Mouse (Mus musculus) embryonic stem cell, embryonic (primary cell): Measurements from ENCODE around the gene Gm3072.
"Not testable (repeated sequence)": the region's sequence is repeated elsewhere in the genome, so short reads cannot be mapped to it uniquely, and the experiment has no call there.

Source experiments
- CTCF ChIA-PET, 4 experiments: fragments of 300-600 bp in 2 of 4; fragments of 350-600 bp in 2 of 4; sonication (Branson Sonifier 250); formaldehyde crosslinking; loops; one replicate each; lab custom pipeline; 2022; ENCODE audit warnings: inconsistent platforms in 2 of 4; lab: Charles Lee
- POLR2A ChIA-PET, 4 experiments: fragments of 300-600 bp in 2 of 4; fragments of 350-600 bp in 2 of 4; sonication (Branson Sonifier 250); formaldehyde crosslinking; loops; one replicate each; lab custom pipeline; 2022; ENCODE audit warnings: antibody characterized with exemption in 4 of 4, inconsistent platforms in 1 of 4; lab: Charles Lee

Gm3072 gene

GRCm38 (mm10) chr14:41624512-41624911 lies at the start of gene Gm3072:
TSS of gene Gm3072 (minus strand) at chr14:41624612.
- POLR2A ChIA-PET, CTCF ChIA-PET: not testable (repeated sequence)

- POLR2A ChIA-PET, CTCF ChIA-PET: not testable (repeated sequence)
These were observed 23.8 kb upstream of the Gm3072 start for GRCm38 (mm10) chr14:41648176-41648575.

GRCm38 (mm10) chr14:41646387-41646786 lies 22.0 kb upstream of the Gm3072 start, which contains the start of gene Gm3676:
TSS of gene Gm3676 (minus strand) at chr14:41646487.
- POLR2A ChIA-PET, CTCF ChIA-PET: not testable (repeated sequence)

DNA sequence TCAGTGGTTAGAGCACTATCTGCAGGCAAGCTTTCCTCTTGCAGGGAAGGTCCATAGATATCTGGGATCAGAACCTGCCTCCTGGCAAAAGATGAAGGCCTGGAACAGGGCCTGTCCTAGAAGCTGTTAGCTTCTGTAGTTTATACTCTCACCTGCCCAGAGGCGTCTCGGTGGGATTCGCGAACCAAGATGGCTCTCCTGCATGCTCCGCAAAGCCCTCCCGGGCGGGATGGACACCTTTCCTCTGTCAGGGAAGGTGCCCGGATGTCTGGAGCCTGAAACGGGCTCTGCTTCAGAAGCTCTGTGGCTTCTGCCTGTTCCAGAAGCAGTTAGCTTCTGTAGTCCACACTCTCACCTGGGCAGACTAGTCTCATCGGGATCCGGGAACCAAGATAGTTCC lies 5.7 kb upstream of the Gm3072 start:
- CTCF ChIA-PET, POLR2A ChIA-PET: not testable (repeated sequence)

DNA sequence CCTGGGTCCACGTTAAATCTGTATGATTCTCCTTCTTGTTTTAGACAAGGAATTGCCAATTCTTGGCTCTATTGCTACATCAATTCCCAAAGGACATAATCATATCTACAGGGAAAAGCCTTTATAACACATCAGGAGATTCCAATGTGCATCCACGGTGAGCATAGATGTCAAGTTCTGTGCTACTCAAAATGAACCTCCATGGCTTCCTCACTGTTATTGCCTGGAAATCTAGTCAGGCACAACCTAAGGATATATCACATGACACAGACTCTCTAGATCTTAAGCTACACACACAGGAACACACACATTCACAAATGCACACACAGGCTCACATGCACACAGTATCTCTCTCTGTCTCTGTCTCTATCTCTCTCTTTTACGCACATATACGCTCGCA lies 1.9 kb downstream of the Gm3072 start:
- POLR2A ChIA-PET, CTCF ChIA-PET: not testable (repeated sequence)

DNA sequence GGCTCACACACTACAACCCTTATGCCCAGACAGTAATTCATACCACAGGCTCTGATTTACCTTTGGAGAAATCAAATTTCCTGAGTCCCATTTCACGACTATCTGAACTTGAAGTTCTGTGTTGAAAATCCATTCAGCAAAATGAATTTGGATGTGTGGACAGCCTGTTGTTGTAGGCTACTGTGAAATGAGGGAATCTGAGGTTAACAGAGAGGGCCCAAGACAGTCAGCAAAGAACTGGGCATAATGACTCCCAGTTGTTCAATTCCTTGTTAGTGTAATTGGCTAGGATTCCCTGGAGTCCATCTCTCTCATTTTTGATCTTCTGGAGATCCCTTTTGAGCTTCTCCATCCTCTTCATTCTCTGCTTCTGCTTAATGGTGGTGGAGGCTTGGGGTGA lies 13.7 kb downstream of the Gm3072 start:
- POLR2A ChIA-PET, CTCF ChIA-PET: not testable (repeated sequence)

DNA sequence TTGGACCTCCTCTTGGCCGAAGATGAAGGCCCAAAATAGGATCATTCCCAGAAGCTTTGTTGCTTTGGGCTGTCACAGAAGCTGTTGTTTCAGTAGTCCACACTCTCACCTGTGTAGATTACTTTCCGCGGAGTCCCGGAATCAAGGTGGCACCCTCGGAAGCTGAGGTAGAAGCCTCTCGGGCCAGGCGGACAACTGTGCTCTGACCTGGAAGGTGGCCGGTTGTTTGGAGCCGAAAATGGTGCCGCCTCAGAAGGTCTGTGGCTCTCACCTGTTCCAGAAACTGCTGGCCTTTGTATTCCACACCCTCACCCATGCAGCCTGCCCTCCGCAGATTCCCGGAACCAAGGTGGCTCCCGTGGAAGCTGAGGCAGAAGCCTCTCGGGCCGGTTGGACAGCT lies 23.5 kb downstream of the Gm3072 start:
- POLR2A ChIA-PET, CTCF ChIA-PET: not testable (repeated sequence)

GRCm38 (mm10) chr14:41586346-41586745 lies 38.1 kb downstream of the Gm3072 start:
- CTCF ChIA-PET: not testable (repeated sequence)
- POLR2A ChIA-PET: interaction anchor here in 1 of 4 experiments (0.6 kb wide), 1 partner anchor 1540 kb away, joined by 3 read pairs; no protein-coding TSS in a partner anchor

- POLR2A ChIA-PET, CTCF ChIA-PET: not testable (repeated sequence)
These were observed 51.5 kb downstream of the Gm3072 start, which contains the start of gene 1700049E17Rik2 for GRCm38 (mm10) chr14:41572911-41573310. TSS of gene 1700049E17Rik2 (plus strand) at chr14:41573211.
